Comparison of ENCODE assay signal across 9 mouse cellular contexts in genomic region chrX:103617405-103618095, GRCm38 (mm10). TPM values are rescaled to one million over a fixed set of nuclear protein-coding genes. Genes with fewer than 3 reads are reported as not detected.
DNase-seq lines count a peak whose midpoint lies in the region; ATAC-seq and TF ChIP-seq lines count a peak whose summit lies in the region.
"Had no signal": no experiment of that assay in that cellular context is flagged by ENCODE, and none has a peak within 500 bp of the region (broad histone marks: within the 10 kb centered on the region; RNA-seq: fewer than 3 reads in every experiment).

No protein-coding gene starts in this region.

- H3K27ac ChIP-seq in cerebellum, adult 2 months (ENCODE audit: insufficient read depth, low read length) = no peak overlapping the region
- peak overlapping the region; percentile 92 for H3K27ac ChIP-seq in limb, embryonic 14.5 days (replicated peaks; ENCODE audit: low read depth, low read length)
- H3K27ac ChIP-seq in stomach, embryonic 15.5 days = peak overlapping the region; percentile 97

- no peak for DNase-seq in cerebellum, adult 2 months
- DNase-seq in cerebellum, adult 8-10 months = no peak
- DNase-seq in limb, embryonic 14.5 days (ENCODE audit: low spot score) = no peak
- no peak for DNase-seq in urinary bladder, postnatal 4 days (ENCODE audit: low spot score in 2 of 2)
- DNase-seq in right cerebral cortex, adult 2 months (ENCODE audit: low spot score in 2 of 2) = no peak

- no peak for TF ChIP-seq POLR2A in cerebellum, adult 2 months (IDR thresholded peaks at IDR 0.05; ENCODE audit: borderline replicate concordance, insufficient read depth, low read length)
- TF ChIP-seq POLR2A in limb, embryonic 14.5 days (IDR thresholded peaks at IDR 0.05; ENCODE audit: borderline replicate concordance, extremely low read depth, insufficient read depth, insufficient read length) = no peak

- peak overlapping the region; percentile 62 for H3K4me2 ChIP-seq in limb, embryonic 14.5 days (replicated peaks; ENCODE audit: low read depth, low read length, severe bottlenecking)
- H3K4me2 ChIP-seq in stomach, embryonic 15.5 days = peak overlapping the region; percentile 56

- 23% methylated on average over 8 of the region's 8 CpGs for WGBS in cerebellum, adult 2 months
- WGBS in limb, embryonic 14.5 days = 18% methylated on average over 8 of the region's 8 CpGs
- WGBS in stomach, embryonic 15.5 days = 22% methylated on average over 8 of the region's 8 CpGs

- no peaks in the 10 kb centered on the region for H3K4me1 ChIP-seq in cerebellum, adult 2 months (ENCODE audit: control insufficient read depth, insufficient read depth, low read length)
- peaks cover 19% of the 10 kb centered on the region for H3K4me1 ChIP-seq in megakaryocyte, embryonic 14.5 days
- H3K4me1 ChIP-seq in limb, embryonic 14.5 days (ENCODE audit: control insufficient read depth, insufficient read depth, low read length) = peaks cover 2% of the 10 kb centered on the region; the same call in 1 of the 2 replicates
- no peaks in the 10 kb centered on the region for H3K4me1 ChIP-seq in stomach, embryonic 15.5 days

- peak overlapping the region; percentile 44 for H3K4me3 ChIP-seq in cerebellum, adult 2 months (replicated peaks; ENCODE audit: insufficient read depth, low read depth, low read length)
- peak overlapping the region; percentile 92 for H3K4me3 ChIP-seq in megakaryocyte, embryonic 14.5 days (replicated peaks)
- H3K4me3 ChIP-seq in limb, embryonic 14.5 days (replicated peaks; ENCODE audit: low read length) = peak overlapping the region; percentile 46
- peak overlapping the region; percentile 45 for H3K4me3 ChIP-seq in stomach, embryonic 15.5 days (replicated peaks)

- peaks cover 15% of the 10 kb centered on the region for H3K36me3 ChIP-seq in megakaryocyte, embryonic 14.5 days (replicated peaks; ENCODE audit: low read length)
- peaks cover 13% of the 10 kb centered on the region for H3K36me3 ChIP-seq in limb, embryonic 14.5 days (ENCODE audit: control insufficient read depth, insufficient read depth, low read length)
- H3K36me3 ChIP-seq in stomach, embryonic 15.5 days = no peaks in the 10 kb centered on the region

- no peaks in the 10 kb centered on the region for H3K27me3 ChIP-seq in cerebellum, adult 2 months (ENCODE audit: control insufficient read depth, insufficient read depth, low read length)
- H3K27me3 ChIP-seq in megakaryocyte, embryonic 14.5 days (replicated peaks) = no peaks in the 10 kb centered on the region
- H3K27me3 ChIP-seq in limb, embryonic 14.5 days (ENCODE audit: control insufficient read depth, insufficient read depth, low read length) = no peaks in the 10 kb centered on the region
- H3K27me3 ChIP-seq in stomach, embryonic 15.5 days (replicated peaks) = no peaks in the 10 kb centered on the region

- no peak for ATAC-seq in megakaryocyte, adult 5-6 weeks (ENCODE audit: poor library complexity, severe bottlenecking)
- no peak for ATAC-seq in limb, embryonic 14.5 days (ENCODE audit: low FRiP score, low read depth)
- ATAC-seq in stomach, embryonic 15.5 days (ENCODE audit: insufficient read depth, low FRiP score, low read depth) = no peak

- H3K9ac ChIP-seq in limb, embryonic 14.5 days (ENCODE audit: low read depth, low read length, severe bottlenecking) = peak overlapping the region; percentile 58
- H3K9ac ChIP-seq in stomach, embryonic 15.5 days = peak overlapping the region; percentile 25; the same call in 1 of the 2 replicates

- no peaks in the 10 kb centered on the region for H3K9me3 ChIP-seq in megakaryocyte, embryonic 14.5 days
- no peaks in the 10 kb centered on the region for H3K9me3 ChIP-seq in limb, embryonic 14.5 days (ENCODE audit: control insufficient read depth, low read length)
- no peaks in the 10 kb centered on the region for H3K9me3 ChIP-seq in stomach, embryonic 15.5 days

- no peak for TF ChIP-seq CTCF in cerebellum, adult 2 months (IDR thresholded peaks at IDR 0.05; ENCODE audit: borderline replicate concordance, insufficient read depth, low read depth, low read length)

RNA-seq across cellular contexts. Expression of gene Zcchc13, which starts 12.8 kb away (rescaled TPM):
- 0.10 and 0.13 TPM in 2 replicates for polyA plus RNA-seq in cerebellum, adult 2 months (2012; rRNA removed)
- polyA plus RNA-seq in megakaryocyte, embryonic 14.5 days (2012; ENCODE audit: insufficient read depth, low replicate concordance) = not detected in 2 replicates
- total RNA-seq in megakaryocyte, adult 5-6 weeks (2015) = 0.30 TPM in 1 of 2 replicates, not detected in the other
- not detected in 2 replicates for total RNA-seq in megakaryocyte, adult 5-6 weeks (2017)
- polyA plus RNA-seq in limb, embryonic 14.5 days (2012; rRNA removed) = not detected in 2 replicates
- polyA plus RNA-seq in limb, embryonic 14.5 days (2014; fragmentation: Nextera tagmentation; extraction: Ambion mirVana) = not detected in 2 replicates
- not detected in 2 replicates for polyA plus RNA-seq in stomach, embryonic 15.5 days (2015; fragmentation: Nextera tagmentation; extraction: Ambion mirVana)
- total RNA-seq: left cerebral cortex, postnatal 14 days had no signal
